Mouse (Mus musculus) megakaryocyte progenitor cell, adult 5-6 weeks (primary cell): ENCODE measurements around the gene Ptgdr2. TPM values are rescaled to one million over a fixed set of nuclear protein-coding genes. Genes with fewer than 3 reads are reported as not detected.
A peak's percentile ranks its signal among the peaks of the same experiment; 100 is the strongest.

Source experiments
- ATAC-seq: replicated peaks from 2 replicates; pipeline ENCODE4 v1.8.0; 2016; ENCODE audit warnings: mild to moderate bottlenecking, moderate TSS enrichment, inconsistent platforms; ENCODE audit not compliant: poor library complexity
- total RNA-seq, 2 experiments: library from RNA; stranded (forward) in 1 of 2; stranded (reverse) in 1 of 2; fragments of 157-497, 149-512 nt in 1 of 2; fragments of 200-1000 nt in 1 of 2; gene quantifications; 2 replicates each; pipeline versions ENCODE4 v1.2.3 to v1.2.4; 2015 to 2017

Gene Ptgdr2
- 0.07 and 0.17 TPM in 2 replicates for total RNA-seq (2015)
- total RNA-seq (2017), result 0.07 TPM in 1 of 2 replicates, not detected in the other

- ATAC-seq, result peak; percentile 58
These were observed at the start of gene Ptgdr2 for GRCm38 (mm10) chr19:10937110-10937563. Ptgdr2 (plus strand) TSS chr19:10937160.

GRCm38 (mm10) chr19:10892201-10892600, 44.8 kb upstream of the Ptgdr2 start:
- no peak for ATAC-seq

- ATAC-seq, result peak; percentile 97
These were observed 41.9 kb upstream of the Ptgdr2 start, which contains the start of gene Prpf19 for GRCm38 (mm10) chr19:10895016-10895528. Prpf19 (plus strand) TSS chr19:10895231.

- ATAC-seq, result no peak
These were observed 41.3 kb upstream of the Ptgdr2 start for GRCm38 (mm10) chr19:10895708-10896107.

GRCm38 (mm10) chr19:10896849-10897248, 40.1 kb upstream of the Ptgdr2 start:
- ATAC-seq, result no peak

GRCm38 (mm10) chr19:10897491-10897890, 39.5 kb upstream of the Ptgdr2 start:
- ATAC-seq, result no peak

GRCm38 (mm10) chr19:10900315-10900714, 36.6 kb upstream of the Ptgdr2 start:
- no peak for ATAC-seq

GRCm38 (mm10) chr19:10901046-10901445, 35.9 kb upstream of the Ptgdr2 start:
- no peak for ATAC-seq

- ATAC-seq, result no peak
These were observed 32.4 kb upstream of the Ptgdr2 start for GRCm38 (mm10) chr19:10904512-10904911.

GRCm38 (mm10) chr19:10904927-10905727, 31.8 kb upstream of the Ptgdr2 start:
- peak; percentile 60 for ATAC-seq

GRCm38 (mm10) chr19:10905728-10906000, 31.3 kb upstream of the Ptgdr2 start:
- ATAC-seq, result no peak

GRCm38 (mm10) chr19:10907891-10908290, 29.1 kb upstream of the Ptgdr2 start:
- ATAC-seq, result peak; percentile 84

- ATAC-seq, result no peak
These were observed 27.8 kb upstream of the Ptgdr2 start for GRCm38 (mm10) chr19:10909087-10909721.

GRCm38 (mm10) chr19:10914291-10914690, 22.7 kb upstream of the Ptgdr2 start:
- ATAC-seq, result peak; percentile 79

GRCm38 (mm10) chr19:10914870-10915269, 22.1 kb upstream of the Ptgdr2 start:
- peak; percentile 47 for ATAC-seq

- no peak for ATAC-seq
These were observed 20.5 kb upstream of the Ptgdr2 start for GRCm38 (mm10) chr19:10916506-10916905.

- ATAC-seq, result no peak
These were observed 18.5 kb upstream of the Ptgdr2 start for GRCm38 (mm10) chr19:10918321-10918991.

- no peak for ATAC-seq
These were observed 16.4 kb upstream of the Ptgdr2 start, which contains the start of gene Zp1 for GRCm38 (mm10) chr19:10920532-10920931. Zp1 (minus strand) TSS chr19:10920632.

- ATAC-seq, result no peak
These were observed 15.9 kb upstream of the Ptgdr2 start for GRCm38 (mm10) chr19:10921058-10921457.

GRCm38 (mm10) chr19:10924220-10924619, 12.7 kb upstream of the Ptgdr2 start:
- ATAC-seq, result no peak

GRCm38 (mm10) chr19:10926123-10926621, 10.8 kb upstream of the Ptgdr2 start:
- no peak for ATAC-seq
